Mouse (Mus musculus): ENCODE results near the gene Gm4070. TPM values are rescaled to one million over a fixed set of nuclear protein-coding genes. Genes with fewer than 3 reads are reported as not detected.
"Not testable (repeated sequence)": the region's sequence is repeated elsewhere in the genome, so short reads cannot be mapped to it uniquely, and the experiment has no call there.

The Gm4070 gene
- not detected in 2 replicates for polyA plus RNA-seq (2011; ENCODE audit: insufficient read depth, insufficient read length, low read depth, missing spikeins)

DNA sequence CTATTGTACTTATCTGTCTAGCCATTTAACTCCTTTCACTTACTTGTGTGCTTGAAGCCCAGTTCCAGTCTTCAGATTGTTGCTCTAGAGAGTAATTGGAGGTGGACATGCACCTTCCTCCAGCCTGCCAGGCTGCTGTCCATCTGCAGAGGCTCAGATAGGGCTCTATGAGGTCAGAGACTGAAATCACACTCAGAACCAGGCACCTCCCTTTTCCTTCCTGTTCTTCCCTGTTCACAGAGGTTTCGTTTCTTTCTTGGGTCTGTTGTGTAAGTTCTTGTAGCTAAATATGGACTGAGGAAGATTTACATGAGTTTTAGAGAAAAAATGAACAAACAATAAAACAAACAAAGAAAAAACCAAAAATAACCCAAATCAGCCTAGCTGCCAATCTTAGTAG, at the start of gene Gm4070:
Gm4070 (minus strand) TSS at position 156 of the 400 bp plus-strand sequence.
- H3K9ac ChIP-seq (ENCODE audit: low read depth, poor library complexity, severe bottlenecking); H3K27ac ChIP-seq (ENCODE audit: insufficient read depth, low read length); H3K27me3 ChIP-seq (ENCODE audit: control insufficient read depth, insufficient read depth, low read length, poor library complexity, severe bottlenecking): not testable (repeated sequence)

DNA sequence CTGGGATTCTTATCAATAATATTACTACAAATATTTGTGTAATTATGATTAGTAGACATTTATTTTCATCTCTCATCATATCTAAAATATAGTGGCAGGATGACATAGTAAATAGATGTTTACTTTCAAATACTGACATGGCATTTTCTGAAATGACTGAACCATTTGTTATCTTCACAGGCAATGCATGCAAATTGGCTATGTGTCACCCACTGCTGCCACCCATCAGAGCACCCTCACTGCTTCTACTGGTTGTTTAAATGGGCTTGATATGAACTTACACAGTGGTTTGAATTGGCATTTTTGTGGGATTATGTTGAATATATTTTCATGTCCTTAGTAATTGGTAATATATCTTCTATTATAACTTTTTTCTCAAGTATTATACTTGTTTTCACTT, 773 bp upstream of the Gm4070 start:
- not testable (repeated sequence) for H3K27ac ChIP-seq (ENCODE audit: insufficient read depth, low read length); H3K9me3 ChIP-seq (replicated peaks; ENCODE audit: control insufficient read depth, insufficient read depth, low read length, poor library complexity, severe bottlenecking); H3K4me3 ChIP-seq (ENCODE audit: low read depth, low read length); H3K4me1 ChIP-seq (ENCODE audit: control insufficient read depth, insufficient read depth, low read length); H3K9ac ChIP-seq (ENCODE audit: low read depth, poor library complexity, severe bottlenecking); H3K27me3 ChIP-seq (ENCODE audit: control insufficient read depth, insufficient read depth, low read length, poor library complexity, severe bottlenecking); H3K36me3 ChIP-seq (ENCODE audit: control insufficient read depth, insufficient read depth, low read length, poor library complexity, severe bottlenecking)

More for the DNA sequence above, at the start of gene Gm4070:
- not testable (repeated sequence) for H3K36me3 ChIP-seq (ENCODE audit: control insufficient read depth, insufficient read depth, low read length, poor library complexity, severe bottlenecking); H3K4me1 ChIP-seq (ENCODE audit: control insufficient read depth, insufficient read depth, low read length); H3K4me3 ChIP-seq (ENCODE audit: low read depth, low read length); H3K9me3 ChIP-seq (replicated peaks; ENCODE audit: control insufficient read depth, insufficient read depth, low read length, poor library complexity, severe bottlenecking)

DNA sequence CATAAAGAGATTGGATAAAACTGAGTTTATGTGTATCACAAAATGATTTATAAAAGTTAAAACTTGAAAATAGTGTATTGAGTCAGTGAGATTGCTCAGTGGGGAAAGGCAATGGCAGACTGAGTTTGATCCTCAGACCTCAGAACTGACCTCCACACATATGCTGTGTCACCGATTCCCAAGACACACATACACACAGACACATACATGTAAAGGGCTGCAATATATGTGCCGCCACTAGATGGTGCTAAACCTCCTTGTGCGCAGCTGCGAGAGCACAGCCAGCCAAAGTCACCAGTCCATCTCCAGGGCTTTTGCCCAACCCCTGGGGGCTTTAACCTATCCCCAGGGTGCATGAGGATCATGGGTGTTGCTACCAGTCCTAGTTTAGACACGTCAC, 1.4 kb downstream of the Gm4070 start:
- not testable (repeated sequence) for H3K27me3 ChIP-seq (ENCODE audit: control insufficient read depth, insufficient read depth, low read length, poor library complexity, severe bottlenecking); H3K9ac ChIP-seq (ENCODE audit: low read depth, poor library complexity, severe bottlenecking); H3K4me3 ChIP-seq (ENCODE audit: low read depth, low read length); H3K27ac ChIP-seq (ENCODE audit: insufficient read depth, low read length); H3K4me1 ChIP-seq (ENCODE audit: control insufficient read depth, insufficient read depth, low read length); H3K36me3 ChIP-seq (ENCODE audit: control insufficient read depth, insufficient read depth, low read length, poor library complexity, severe bottlenecking); H3K9me3 ChIP-seq (replicated peaks; ENCODE audit: control insufficient read depth, insufficient read depth, low read length, poor library complexity, severe bottlenecking)

DNA sequence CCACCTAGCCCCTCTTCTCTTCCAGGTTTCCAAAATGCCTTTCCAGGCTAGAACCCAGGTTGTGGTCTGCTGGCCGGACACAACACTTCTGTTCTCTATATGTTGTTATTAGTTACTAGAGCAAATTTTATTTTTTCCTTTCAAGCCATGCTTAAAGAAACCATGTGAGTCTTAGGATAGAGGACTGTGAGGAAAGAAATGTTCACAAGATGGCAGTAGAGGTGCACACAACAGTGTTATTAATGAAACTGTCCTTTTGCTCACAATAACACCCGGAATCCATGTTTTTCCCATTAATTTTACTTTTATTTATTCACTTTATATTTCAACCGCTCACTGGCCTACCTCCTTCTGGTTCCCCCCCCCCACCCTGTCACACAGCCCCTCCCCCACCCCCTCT, 8.5 kb downstream of the Gm4070 start:
- H3K4me3 ChIP-seq (ENCODE audit: low read depth, low read length); H3K9me3 ChIP-seq (replicated peaks; ENCODE audit: control insufficient read depth, insufficient read depth, low read length, poor library complexity, severe bottlenecking); H3K27me3 ChIP-seq (ENCODE audit: control insufficient read depth, insufficient read depth, low read length, poor library complexity, severe bottlenecking); H3K9ac ChIP-seq (ENCODE audit: low read depth, poor library complexity, severe bottlenecking); H3K4me1 ChIP-seq (ENCODE audit: control insufficient read depth, insufficient read depth, low read length); H3K27ac ChIP-seq (ENCODE audit: insufficient read depth, low read length); H3K36me3 ChIP-seq (ENCODE audit: control insufficient read depth, insufficient read depth, low read length, poor library complexity, severe bottlenecking): not testable (repeated sequence)

DNA sequence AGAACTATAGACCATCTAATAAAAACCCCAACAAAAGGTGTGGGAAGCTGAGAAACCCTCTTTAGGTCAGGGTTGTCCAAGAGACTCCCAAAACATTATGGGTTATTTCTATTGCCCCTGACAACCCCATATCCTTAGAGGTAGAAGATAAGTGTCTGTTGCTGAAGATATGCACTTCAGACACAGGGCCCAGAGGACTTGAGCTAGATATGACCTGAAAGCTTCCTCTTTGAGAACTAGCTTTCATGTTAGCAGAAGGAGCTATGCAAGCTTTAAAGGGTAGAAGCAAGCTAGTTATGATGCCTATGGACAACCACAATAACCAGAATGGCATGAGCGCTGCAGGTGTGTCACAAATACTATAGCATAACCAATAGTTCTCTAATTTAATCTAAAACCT, 21.6 kb downstream of the Gm4070 start:
- H3K9ac ChIP-seq (ENCODE audit: low read depth, poor library complexity, severe bottlenecking); H3K9me3 ChIP-seq (replicated peaks; ENCODE audit: control insufficient read depth, insufficient read depth, low read length, poor library complexity, severe bottlenecking); H3K4me3 ChIP-seq (ENCODE audit: low read depth, low read length); H3K36me3 ChIP-seq (ENCODE audit: control insufficient read depth, insufficient read depth, low read length, poor library complexity, severe bottlenecking); H3K27me3 ChIP-seq (ENCODE audit: control insufficient read depth, insufficient read depth, low read length, poor library complexity, severe bottlenecking); H3K4me1 ChIP-seq (ENCODE audit: control insufficient read depth, insufficient read depth, low read length); H3K27ac ChIP-seq (ENCODE audit: insufficient read depth, low read length): not testable (repeated sequence)

DNA sequence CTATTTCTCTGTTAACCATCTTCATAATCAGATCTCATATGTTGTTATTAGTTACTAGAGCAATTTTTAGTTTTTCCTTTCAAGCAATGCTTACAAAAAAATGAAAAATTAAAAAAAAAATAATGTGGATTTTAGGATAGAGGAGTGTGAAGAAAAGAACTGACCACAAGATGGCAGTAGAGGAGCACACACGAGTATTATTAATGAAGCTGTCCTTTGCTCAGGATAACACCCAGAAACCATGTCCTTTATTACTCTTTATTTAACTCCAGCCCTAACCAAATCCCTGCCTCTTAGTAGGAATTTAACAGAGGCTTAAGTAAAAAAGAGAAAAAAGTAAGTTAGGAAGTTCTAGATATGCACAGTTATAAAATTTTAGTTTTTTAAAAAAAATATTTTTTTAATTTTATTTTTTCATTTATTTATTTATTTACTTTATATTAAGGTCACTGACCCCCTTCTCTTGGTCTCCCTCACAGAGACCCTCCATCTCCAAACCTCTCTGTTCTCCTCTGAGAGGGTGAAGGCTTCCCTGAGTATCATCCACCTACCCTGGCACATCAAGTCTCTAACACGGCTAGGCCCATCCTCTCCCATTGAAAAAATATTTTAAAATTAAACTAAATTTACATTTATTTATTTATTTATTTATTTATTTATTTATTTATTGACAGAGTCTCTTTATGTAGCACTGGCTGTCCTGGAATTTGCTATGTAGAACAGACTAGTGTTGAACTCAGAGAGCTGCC, 70.0 kb downstream of the Gm4070 start:
- not testable (repeated sequence) for H3K27me3 ChIP-seq (ENCODE audit: control insufficient read depth, insufficient read depth, low read length, poor library complexity, severe bottlenecking); H3K27ac ChIP-seq (ENCODE audit: insufficient read depth, low read length); H3K9ac ChIP-seq (ENCODE audit: low read depth, poor library complexity, severe bottlenecking); H3K36me3 ChIP-seq (ENCODE audit: control insufficient read depth, insufficient read depth, low read length, poor library complexity, severe bottlenecking); H3K9me3 ChIP-seq (replicated peaks; ENCODE audit: control insufficient read depth, insufficient read depth, low read length, poor library complexity, severe bottlenecking); H3K4me1 ChIP-seq (ENCODE audit: control insufficient read depth, insufficient read depth, low read length); H3K4me3 ChIP-seq (ENCODE audit: low read depth, low read length)

DNA sequence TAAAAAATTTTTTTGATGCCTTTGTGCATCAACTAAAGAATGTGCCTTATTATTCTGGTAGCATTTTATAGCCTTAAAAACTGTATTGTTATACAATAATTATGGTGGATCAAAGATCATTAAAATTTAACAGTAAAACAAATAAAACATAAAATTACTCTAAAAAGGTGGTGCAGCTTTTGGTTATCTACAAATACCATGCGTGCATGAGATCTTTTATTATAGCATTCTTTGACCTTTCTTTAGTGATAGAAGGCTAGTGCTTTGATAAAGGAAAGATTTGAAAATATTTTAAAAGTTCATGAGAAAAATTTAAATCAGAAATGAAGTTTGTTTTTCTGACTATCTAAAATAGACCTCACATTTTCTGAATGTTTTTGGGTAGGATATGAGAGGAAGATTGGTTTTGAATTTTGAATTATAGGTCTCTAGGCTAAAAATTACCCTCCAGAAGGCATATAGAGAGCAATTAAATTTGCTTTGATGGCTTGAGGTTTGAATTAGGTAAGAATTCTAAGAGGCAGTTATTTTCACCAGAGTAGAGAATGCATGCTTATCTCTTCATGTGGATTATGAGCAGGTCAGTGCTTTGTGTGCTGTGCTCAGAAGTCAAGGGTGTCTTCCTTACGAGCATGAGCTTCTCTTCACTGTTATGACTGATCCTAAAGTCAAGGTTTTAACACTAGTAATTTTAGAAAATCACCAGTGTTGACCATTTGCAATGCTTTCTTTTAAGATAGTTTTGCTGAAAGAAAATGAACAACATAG, 73.9 kb downstream of the Gm4070 start:
- not testable (repeated sequence) for H3K4me1 ChIP-seq (ENCODE audit: control insufficient read depth, insufficient read depth, low read length); H3K27me3 ChIP-seq (ENCODE audit: control insufficient read depth, insufficient read depth, low read length, poor library complexity, severe bottlenecking); H3K4me3 ChIP-seq (ENCODE audit: low read depth, low read length); H3K9ac ChIP-seq (ENCODE audit: low read depth, poor library complexity, severe bottlenecking); H3K27ac ChIP-seq (ENCODE audit: insufficient read depth, low read length); H3K36me3 ChIP-seq (ENCODE audit: control insufficient read depth, insufficient read depth, low read length, poor library complexity, severe bottlenecking); H3K9me3 ChIP-seq (replicated peaks; ENCODE audit: control insufficient read depth, insufficient read depth, low read length, poor library complexity, severe bottlenecking)

DNA sequence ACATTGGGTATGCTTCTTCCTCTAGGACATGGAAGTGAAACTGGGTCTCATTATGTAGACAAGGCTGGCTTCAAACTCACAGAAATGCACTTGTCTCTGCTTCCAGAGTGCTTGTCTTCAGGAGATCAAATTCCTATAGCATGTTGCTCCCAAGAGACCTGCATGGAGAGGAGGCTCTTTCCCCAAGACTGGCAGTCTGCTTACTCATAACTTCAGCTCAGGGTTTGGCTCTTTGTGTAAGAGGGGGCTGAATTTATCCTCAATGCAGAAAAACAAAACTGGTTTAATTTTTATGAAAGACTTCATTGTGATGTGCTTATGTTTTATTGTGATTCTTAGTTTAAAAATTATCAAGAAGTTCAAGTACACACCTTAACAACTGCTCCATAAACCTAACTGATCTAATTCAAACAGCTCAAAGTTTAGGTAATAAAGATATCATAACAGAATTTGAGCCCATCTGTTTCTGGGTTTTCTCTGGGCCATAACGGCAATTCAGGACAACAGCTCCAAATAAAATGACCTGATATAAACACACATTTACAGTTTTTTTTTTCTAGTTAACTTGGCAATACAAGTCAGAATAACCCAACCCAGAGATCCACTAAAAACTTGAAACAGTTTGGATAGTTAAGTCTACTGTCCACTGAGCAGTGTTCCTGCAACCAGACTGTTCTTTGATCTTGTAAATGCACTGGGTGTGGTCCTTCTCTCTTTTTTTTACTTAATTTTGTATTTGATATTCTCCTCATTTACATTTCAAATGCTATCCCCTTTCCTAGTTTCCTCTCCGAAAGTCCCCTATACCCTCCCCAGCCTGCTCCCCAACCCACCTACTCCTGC, 97.8 kb downstream of the Gm4070 start:
- not testable (repeated sequence) for H3K9ac ChIP-seq (ENCODE audit: low read depth, poor library complexity, severe bottlenecking); H3K9me3 ChIP-seq (replicated peaks; ENCODE audit: control insufficient read depth, insufficient read depth, low read length, poor library complexity, severe bottlenecking); H3K4me1 ChIP-seq (ENCODE audit: control insufficient read depth, insufficient read depth, low read length); H3K36me3 ChIP-seq (ENCODE audit: control insufficient read depth, insufficient read depth, low read length, poor library complexity, severe bottlenecking); H3K27me3 ChIP-seq (ENCODE audit: control insufficient read depth, insufficient read depth, low read length, poor library complexity, severe bottlenecking); H3K27ac ChIP-seq (ENCODE audit: insufficient read depth, low read length); H3K4me3 ChIP-seq (ENCODE audit: low read depth, low read length)
